Mouse (Mus musculus) megakaryocyte, embryonic 14.5 days (primary cell): Measurements from ENCODE around the gene Nat10. TPM values are rescaled to one million over a fixed set of nuclear protein-coding genes. Genes with fewer than 3 reads are reported as not detected.

Experiments used
- H3K27me3 ChIP-seq: replicated peaks from 2 replicates; pipeline ENCODE3; 2012; ENCODE audit warnings: inconsistent platforms
- H3K36me3 ChIP-seq: replicated peaks from 2 replicates; pipeline ENCODE3; 2012; ENCODE audit warnings: low read length, inconsistent platforms, mixed read lengths
- H3K4me1 ChIP-seq: 2 replicates; pipeline ENCODE4 v1.6.1; 2012; ENCODE audit warnings: inconsistent platforms
- H3K4me3 ChIP-seq: replicated peaks from 2 replicates; pipeline ENCODE3; 2012; ENCODE audit warnings: moderate library complexity, mild to moderate bottlenecking, inconsistent platforms
- H3K9me3 ChIP-seq: 2 replicates; pipeline ENCODE4 v1.6.1; 2012; ENCODE audit warnings: inconsistent platforms
- FLI1 ChIP-seq: IDR thresholded peaks from 2 replicates; pipeline ENCODE4 v1.6.1; 2012; ENCODE audit warnings: low read length, inconsistent platforms, mixed read lengths
- GATA1 ChIP-seq: IDR thresholded peaks from 3 replicates; pipeline ENCODE4 v1.6.1; 2012; ENCODE audit warnings: mixed read lengths, low read length, inconsistent platforms, borderline replicate concordance
- polyA plus RNA-seq: library from polyadenylated mRNA; stranded (reverse); fragments of >175 nt; gene quantifications from 2 replicates; pipeline ENCODE4 v1.2.3, GENCODE M21; 2012; ENCODE audit warnings: low replicate concordance; ENCODE audit not compliant: insufficient read depth

Nat10 gene
- polyA plus RNA-seq, 1 experiment, result 3.6 TPM

GRCm38 (mm10) chr2:103792009-103792408 is 30.9 kb upstream of the Nat10 start:
- peaks cover 39% of the 10 kb centered on the region for H3K4me1 ChIP-seq
- TF ChIP-seq GATA1 (no peak), FLI1 (no peak)
- no peaks in the 10 kb centered on the region for H3K9me3 ChIP-seq
- H3K4me3 ChIP-seq, result no peak overlapping the region
- no peaks in the 10 kb centered on the region for H3K27me3 ChIP-seq
- H3K36me3 ChIP-seq, result peaks cover 69% of the 10 kb centered on the region

GRCm38 (mm10) chr2:103785735-103786134 is 24.7 kb upstream of the Nat10 start:
- H3K9me3 ChIP-seq, result no peaks in the 10 kb centered on the region
- H3K27me3 ChIP-seq, result no peaks in the 10 kb centered on the region
- H3K4me3 ChIP-seq, result no peak overlapping the region
- peaks cover 77% of the 10 kb centered on the region for H3K36me3 ChIP-seq
- H3K4me1 ChIP-seq, result peaks cover 36% of the 10 kb centered on the region
- TF ChIP-seq FLI1, result no peak
- no peak for TF ChIP-seq GATA1

GRCm38 (mm10) chr2:103784621-103785020 is 23.6 kb upstream of the Nat10 start:
- Histone ChIP-seq H3K9me3 (no peaks in the 10 kb centered on the region), H3K4me3 (no peak overlapping the region), H3K27me3 (no peaks in the 10 kb centered on the region), H3K36me3 (peaks cover 78% of the 10 kb centered on the region), H3K4me1 (peaks cover 27% of the 10 kb centered on the region)
- TF ChIP-seq GATA1 (no peak), FLI1 (no peak)

GRCm38 (mm10) chr2:103762492-103762891 is 1.4 kb upstream of the Nat10 start:
- H3K36me3 ChIP-seq, result peaks cover 32% of the 10 kb centered on the region
- no peaks in the 10 kb centered on the region for H3K9me3 ChIP-seq
- H3K4me1 ChIP-seq, result peaks cover 9% of the 10 kb centered on the region; the same call in 1 of the 2 replicates
- no peaks in the 10 kb centered on the region for H3K27me3 ChIP-seq
- H3K4me3 ChIP-seq, result no peak overlapping the region
- no peak for TF ChIP-seq GATA1
- TF ChIP-seq FLI1, result no peak

- TF ChIP-seq GATA1, result no peak
- no peak for TF ChIP-seq FLI1
- peaks cover 14% of the 10 kb centered on the region for H3K4me1 ChIP-seq
- H3K27me3 ChIP-seq, result no peaks in the 10 kb centered on the region
- peak overlapping the region; percentile 95 for H3K4me3 ChIP-seq
- H3K36me3 ChIP-seq, result peaks cover 32% of the 10 kb centered on the region
- no peaks in the 10 kb centered on the region for H3K9me3 ChIP-seq
Observed at GRCm38 (mm10) chr2:103761993-103762392, 923 bp upstream of the Nat10 start.

GRCm38 (mm10) chr2:103760421-103760820 is 649 bp downstream of the Nat10 start:
- H3K36me3 ChIP-seq, result peaks cover 30% of the 10 kb centered on the region
- no peaks in the 10 kb centered on the region for H3K9me3 ChIP-seq
- peaks cover 27% of the 10 kb centered on the region for H3K4me1 ChIP-seq
- no peaks in the 10 kb centered on the region for H3K27me3 ChIP-seq
- peak overlapping the region; percentile 95 for H3K4me3 ChIP-seq
- TF ChIP-seq FLI1 (no peak), GATA1 (no peak)

- Histone ChIP-seq H3K4me3 (no peak overlapping the region), H3K27me3 (no peaks in the 10 kb centered on the region), H3K9me3 (no peaks in the 10 kb centered on the region), H3K4me1 (peaks cover 26% of the 10 kb centered on the region), H3K36me3 (peaks cover 68% of the 10 kb centered on the region)
- TF ChIP-seq GATA1 (peak; percentile 35; the same call in 1 of the 3 replicates), FLI1 (no peak)
Observed at GRCm38 (mm10) chr2:103755458-103756085, 5.5 kb downstream of the Nat10 start.

- TF ChIP-seq FLI1 (no peak), GATA1 (no peak)
- Histone ChIP-seq H3K36me3 (peaks cover 78% of the 10 kb centered on the region), H3K4me1 (peaks cover 26% of the 10 kb centered on the region), H3K9me3 (no peaks in the 10 kb centered on the region), H3K4me3 (no peak overlapping the region), H3K27me3 (no peaks in the 10 kb centered on the region)
Observed at GRCm38 (mm10) chr2:103754614-103755013, 6.5 kb downstream of the Nat10 start.

GRCm38 (mm10) chr2:103751771-103752170 is 9.3 kb downstream of the Nat10 start:
- Histone ChIP-seq H3K9me3 (no peaks in the 10 kb centered on the region), H3K27me3 (no peaks in the 10 kb centered on the region), H3K4me1 (peaks cover 21% of the 10 kb centered on the region), H3K4me3 (no peak overlapping the region), H3K36me3 (peaks cover 94% of the 10 kb centered on the region)
- TF ChIP-seq GATA1 (no peak), FLI1 (no peak)

GRCm38 (mm10) chr2:103749091-103749490 is 12.0 kb downstream of the Nat10 start:
- no peak for TF ChIP-seq GATA1
- Histone ChIP-seq H3K36me3 (peaks cover 95% of the 10 kb centered on the region), H3K27me3 (no peaks in the 10 kb centered on the region), H3K4me1 (peaks cover 15% of the 10 kb centered on the region), H3K4me3 (no peak overlapping the region), H3K9me3 (no peaks in the 10 kb centered on the region)

- peaks cover 95% of the 10 kb centered on the region for H3K36me3 ChIP-seq
- no peak overlapping the region for H3K4me3 ChIP-seq
- no peak for TF ChIP-seq GATA1
- no peak for TF ChIP-seq FLI1
- no peaks in the 10 kb centered on the region for H3K9me3 ChIP-seq
- H3K4me1 ChIP-seq, result peaks cover 18% of the 10 kb centered on the region
- no peaks in the 10 kb centered on the region for H3K27me3 ChIP-seq
Observed at GRCm38 (mm10) chr2:103747891-103748290, 13.2 kb downstream of the Nat10 start.
